Mouse (Mus musculus) neural tube, embryonic 15.5 days (tissue): ENCODE results near the gene Ppfibp2. TPM values are rescaled to one million over a fixed set of nuclear protein-coding genes. Genes with fewer than 3 reads are reported as not detected.
A peak's percentile ranks its signal among the peaks of the same experiment; 100 is the strongest.

Experiments
- ATAC-seq: fragments of 200-750 bp; cut with Nextera tagmentation; 2 replicates; pipeline ENCODE4 v1.8.0; 2017; ENCODE audit warnings: mild to moderate bottlenecking, moderate TSS enrichment, moderate library complexity; ENCODE audit not compliant: low FRiP score
- H3K27ac ChIP-seq: fragments of 300-500 bp; sonication (generic); replicated peaks from 2 replicates; pipeline ENCODE4 v1.5.1; 2015; ENCODE audit warnings: mild to moderate bottlenecking, inconsistent platforms
- H3K27me3 ChIP-seq: fragments of 300-500 bp; sonication (generic); replicated peaks from 2 replicates; pipeline ENCODE4 v1.6.1; 2015; ENCODE audit warnings: inconsistent platforms
- H3K36me3 ChIP-seq: fragments of 300-500 bp; sonication (generic); 2 replicates; pipeline ENCODE4 v1.6.1; 2015; ENCODE audit warnings: inconsistent platforms
- H3K4me1 ChIP-seq: fragments of 300-500 bp; sonication (generic); 2 replicates; pipeline ENCODE4 v1.6.1; 2015; ENCODE audit warnings: inconsistent platforms
- H3K4me2 ChIP-seq: fragments of 300-500 bp; sonication (generic); 2 replicates; pipeline ENCODE4 v1.6.1; 2015; ENCODE audit warnings: inconsistent platforms, mild to moderate bottlenecking, moderate library complexity
- H3K4me3 ChIP-seq: fragments of 300-500 bp; sonication (generic); replicated peaks from 2 replicates; pipeline ENCODE4 v1.5.1; 2015; ENCODE audit warnings: mild to moderate bottlenecking, inconsistent platforms
- H3K9ac ChIP-seq: fragments of 300-500 bp; sonication (generic); replicated peaks from 2 replicates; pipeline ENCODE4 v1.6.1; 2015; ENCODE audit warnings: mild to moderate bottlenecking, inconsistent platforms
- H3K9me3 ChIP-seq: fragments of 300-500 bp; sonication (generic); replicated peaks from 2 replicates; pipeline ENCODE4 v1.6.1; 2016; ENCODE audit warnings: inconsistent platforms
- WGBS: fragments of 180-500 bp; shearing (Covaris S2); methylation state at CpG from one replicate; pipeline ENCODE4 v1.1.7; 2015; ENCODE audit warnings: mixed read lengths; 5-methylcytosine and 5-hydroxymethylcytosine counted together
- polyA plus RNA-seq: library from polyadenylated mRNA; unstranded; fragments of >200 nt; fragmentation: Nextera tagmentation; extraction: Ambion mirVana; gene quantifications from 2 replicates; pipeline ENCODE4 v1.2.1, GENCODE M21; 2015

Ppfibp2 gene
- polyA plus RNA-seq, 1 experiment from 2014 or later, result 2.5 TPM

DNA sequence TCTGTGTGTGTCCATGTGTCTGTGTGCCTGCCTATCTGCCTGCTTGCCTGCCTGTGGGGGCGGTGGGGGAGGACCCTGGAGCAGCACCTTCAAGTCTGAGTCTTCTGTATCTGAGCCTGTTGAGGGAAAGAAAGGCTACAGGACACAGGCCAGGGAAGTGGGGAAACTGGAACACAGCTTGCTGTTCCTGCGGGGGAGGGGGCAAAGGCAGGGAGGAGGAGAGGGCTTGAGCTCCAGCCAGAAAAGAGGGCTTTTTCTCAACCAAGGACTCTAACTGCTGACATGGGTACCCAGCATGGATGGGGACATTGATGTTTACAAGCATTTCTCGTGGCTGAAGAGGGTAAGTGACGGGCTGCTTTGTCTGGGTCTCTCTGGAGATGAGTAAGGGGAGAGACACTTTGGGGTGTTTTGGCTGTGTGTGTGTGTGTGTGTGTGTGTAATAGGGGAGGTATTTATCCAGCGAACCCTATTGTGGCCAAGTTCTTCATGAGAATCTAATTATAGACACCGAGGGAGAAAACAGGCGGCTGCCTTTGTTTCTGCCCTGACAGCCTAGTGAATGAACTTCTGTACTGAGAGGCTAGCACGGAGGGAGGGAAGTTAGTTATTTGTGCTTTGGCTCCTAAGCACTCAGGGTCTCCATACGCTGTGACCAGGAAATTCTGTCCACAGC lies 70.7 kb downstream of the Ppfibp2 start:
- Histone ChIP-seq H3K9ac (peak overlapping the region; percentile 20; the same call in 1 of the 2 replicates), H3K4me1 (peaks cover 23% of the 10 kb centered on the region), H3K36me3 (no peaks in the 10 kb centered on the region), H3K4me3 (peak overlapping the region; percentile 21), H3K27me3 (peaks cover 6% of the 10 kb centered on the region; the same call in 1 of the 2 replicates), H3K9me3 (no peaks in the 10 kb centered on the region), H3K4me2 (peak overlapping the region; percentile 42), H3K27ac (peak overlapping the region; percentile 71)
- WGBS, result 14% methylated on average over 9 of the region's 9 CpGs
- peak; percentile 60 for ATAC-seq

DNA sequence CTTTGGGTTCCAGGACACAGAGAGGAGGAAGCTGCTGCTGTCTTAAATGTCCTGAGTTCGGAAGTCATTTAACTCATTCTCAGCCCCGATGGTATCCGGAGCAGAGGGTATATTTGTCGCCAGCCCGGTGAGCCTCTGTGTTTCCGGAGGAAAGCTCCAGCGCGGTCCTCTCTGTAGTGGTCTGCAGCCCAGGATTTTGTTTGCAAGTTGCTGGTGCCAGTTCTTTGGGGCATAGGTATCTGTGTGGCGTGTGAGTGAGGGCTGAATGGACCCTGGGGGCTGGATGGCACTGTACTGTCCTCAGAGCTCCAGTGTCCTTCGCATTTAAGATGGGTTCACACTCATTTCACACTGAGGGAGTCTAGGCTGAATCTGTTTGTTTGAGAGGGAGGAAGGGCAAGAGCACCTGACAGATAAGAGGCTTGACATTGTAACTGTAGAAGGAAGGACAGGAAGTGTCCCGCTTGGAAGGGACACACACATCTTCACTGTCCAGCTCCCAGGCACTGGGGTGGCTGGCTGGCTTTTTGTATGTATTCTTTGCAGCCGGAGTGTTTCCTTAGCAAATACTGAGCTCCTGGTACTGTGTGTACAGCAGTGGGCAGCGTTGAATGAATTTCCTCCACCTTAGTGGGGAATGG lies 71.4 kb downstream of the Ppfibp2 start:
- peak overlapping the region; percentile 71 for H3K27ac ChIP-seq
- H3K4me3 ChIP-seq, result peak overlapping the region; percentile 21
- H3K27me3 ChIP-seq, result peaks cover 6% of the 10 kb centered on the region; the same call in 1 of the 2 replicates
- no peaks in the 10 kb centered on the region for H3K36me3 ChIP-seq
- WGBS, result 60% methylated on average over 13 of the region's 13 CpGs
- ATAC-seq, result peak; percentile 6; the same call in 1 of the 2 replicates
- H3K9ac ChIP-seq, result peak overlapping the region; percentile 26; the same call in 1 of the 2 replicates
- no peaks in the 10 kb centered on the region for H3K9me3 ChIP-seq
- peak overlapping the region; percentile 42 for H3K4me2 ChIP-seq
- peaks cover 23% of the 10 kb centered on the region for H3K4me1 ChIP-seq

GRCm38 (mm10) chr7:107668514-107668913 lies 73.5 kb downstream of the Ppfibp2 start:
- Histone ChIP-seq H3K4me3 (no peak overlapping the region), H3K27ac (no peak overlapping the region), H3K27me3 (peaks cover 4% of the 10 kb centered on the region; the same call in 1 of the 2 replicates), H3K4me2 (no peak overlapping the region), H3K36me3 (no peaks in the 10 kb centered on the region), H3K4me1 (peaks cover 23% of the 10 kb centered on the region), H3K9me3 (no peaks in the 10 kb centered on the region), H3K9ac (no peak overlapping the region)
- ATAC-seq, result no peak
- 93% methylated on average over 5 of the region's 5 CpGs for WGBS

GRCm38 (mm10) chr7:107675224-107675623 lies 80.2 kb downstream of the Ppfibp2 start:
- ATAC-seq, result no peak
- Histone ChIP-seq H3K27me3 (peaks cover 3% of the 10 kb centered on the region; the same call in 1 of the 2 replicates), H3K4me3 (no peak overlapping the region), H3K9me3 (no peaks in the 10 kb centered on the region), H3K36me3 (no peaks in the 10 kb centered on the region), H3K4me1 (no peaks in the 10 kb centered on the region), H3K4me2 (no peak overlapping the region), H3K27ac (no peak overlapping the region), H3K9ac (no peak overlapping the region)
- WGBS, result 87% methylated on average over 3 of the region's 3 CpGs

- Histone ChIP-seq H3K36me3 (no peaks in the 10 kb centered on the region), H3K4me2 (no peak overlapping the region), H3K27me3 (no peaks in the 10 kb centered on the region; the same call in 1 of the 2 replicates), H3K27ac (no peak overlapping the region), H3K9me3 (no peaks in the 10 kb centered on the region), H3K4me1 (no peaks in the 10 kb centered on the region), H3K4me3 (no peak overlapping the region), H3K9ac (no peak overlapping the region)
- WGBS, result 52% methylated on average over 6 of the region's 6 CpGs
- ATAC-seq, result no peak
Observed at GRCm38 (mm10) chr7:107680151-107680852, 85.3 kb downstream of the Ppfibp2 start.

DNA sequence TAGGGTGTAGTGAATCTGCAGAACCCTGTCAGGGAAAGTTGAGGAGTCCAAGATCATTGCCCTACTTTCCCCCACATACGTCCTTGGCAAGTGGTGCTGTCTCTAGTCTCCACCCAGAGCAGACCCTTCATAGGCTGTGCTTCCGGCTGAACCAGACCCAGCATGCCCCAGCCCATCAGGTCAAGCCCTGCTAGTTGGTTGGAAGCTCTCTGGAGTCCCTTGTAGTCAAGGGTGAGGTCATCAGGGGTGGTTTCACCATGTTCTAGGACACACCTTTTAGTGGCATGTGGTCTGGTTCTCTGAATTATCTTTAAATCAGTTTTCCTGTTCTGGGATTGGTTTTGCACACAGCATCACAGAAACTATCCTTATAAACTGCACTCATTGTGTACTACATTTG lies 86.3 kb downstream of the Ppfibp2 start:
- H3K36me3 ChIP-seq, result no peaks in the 10 kb centered on the region
- no peak overlapping the region for H3K4me3 ChIP-seq
- WGBS, result 86% methylated on average over 2 of the region's 2 CpGs
- no peak for ATAC-seq
- no peak overlapping the region for H3K9ac ChIP-seq
- H3K4me2 ChIP-seq, result no peak overlapping the region
- no peaks in the 10 kb centered on the region for H3K4me1 ChIP-seq
- no peaks in the 10 kb centered on the region for H3K9me3 ChIP-seq
- H3K27ac ChIP-seq, result no peak overlapping the region
- H3K27me3 ChIP-seq, result peaks cover 3% of the 10 kb centered on the region; the same call in 1 of the 2 replicates

GRCm38 (mm10) chr7:107683162-107683561 lies 88.2 kb downstream of the Ppfibp2 start:
- Histone ChIP-seq H3K4me3 (no peak overlapping the region), H3K9ac (no peak overlapping the region), H3K36me3 (no peaks in the 10 kb centered on the region), H3K4me1 (no peaks in the 10 kb centered on the region), H3K27ac (no peak overlapping the region), H3K4me2 (no peak overlapping the region), H3K9me3 (no peaks in the 10 kb centered on the region), H3K27me3 (peaks cover 3% of the 10 kb centered on the region; the same call in 1 of the 2 replicates)
- no peak for ATAC-seq
- WGBS, result 79% methylated on average over 4 of the region's 4 CpGs

DNA sequence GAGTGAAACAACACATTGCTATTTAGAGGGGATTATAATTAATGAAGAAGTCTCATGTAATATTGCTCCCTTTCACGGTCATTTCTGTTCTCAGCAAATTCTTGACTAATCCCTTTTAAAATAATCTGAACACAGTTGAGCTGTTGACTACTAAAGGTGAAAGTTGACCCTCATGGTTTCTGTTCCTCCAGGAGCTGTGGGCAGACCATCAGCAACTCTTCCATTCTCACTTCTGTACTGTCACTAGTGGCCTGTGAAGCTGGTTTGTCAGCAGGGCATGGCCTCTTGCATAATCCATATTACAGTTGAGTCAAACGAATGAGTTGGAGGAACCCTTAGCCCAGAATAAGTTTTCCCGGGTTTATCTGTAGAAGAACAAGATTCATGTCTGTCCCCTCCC lies 88.6 kb downstream of the Ppfibp2 start:
- ATAC-seq, result no peak
- H3K4me1 ChIP-seq, result no peaks in the 10 kb centered on the region
- no peak overlapping the region for H3K4me3 ChIP-seq
- no peak overlapping the region for H3K9ac ChIP-seq
- WGBS, result 92% methylated on average over 3 of the region's 3 CpGs
- no peak overlapping the region for H3K4me2 ChIP-seq
- no peak overlapping the region for H3K27ac ChIP-seq
- no peaks in the 10 kb centered on the region for H3K9me3 ChIP-seq
- H3K36me3 ChIP-seq, result no peaks in the 10 kb centered on the region
- peaks cover 3% of the 10 kb centered on the region; the same call in 1 of the 2 replicates for H3K27me3 ChIP-seq

GRCm38 (mm10) chr7:107685238-107685954 lies 90.4 kb downstream of the Ppfibp2 start:
- Histone ChIP-seq H3K36me3 (no peaks in the 10 kb centered on the region), H3K4me3 (no peak overlapping the region), H3K27me3 (peaks cover 20% of the 10 kb centered on the region), H3K9me3 (no peaks in the 10 kb centered on the region), H3K4me1 (no peaks in the 10 kb centered on the region), H3K27ac (no peak overlapping the region), H3K4me2 (no peak overlapping the region), H3K9ac (no peak overlapping the region)
- WGBS, result 86% methylated on average over 8 of the region's 8 CpGs
- no peak for ATAC-seq

- H3K27me3 ChIP-seq, result peaks cover 24% of the 10 kb centered on the region
- H3K4me3 ChIP-seq, result no peak overlapping the region
- no peak overlapping the region for H3K9ac ChIP-seq
- H3K9me3 ChIP-seq, result no peaks in the 10 kb centered on the region
- 91% methylated on average over 7 of the region's 7 CpGs for WGBS
- no peaks in the 10 kb centered on the region for H3K36me3 ChIP-seq
- H3K4me2 ChIP-seq, result no peak overlapping the region
- 0 out of 2 replicates have a peak, but pooled peaks cover 3% of the 10 kb centered on the region for H3K4me1 ChIP-seq
- no peak overlapping the region for H3K27ac ChIP-seq
- no peak for ATAC-seq
Observed at GRCm38 (mm10) chr7:107685955-107686285, 90.9 kb downstream of the Ppfibp2 start.

DNA sequence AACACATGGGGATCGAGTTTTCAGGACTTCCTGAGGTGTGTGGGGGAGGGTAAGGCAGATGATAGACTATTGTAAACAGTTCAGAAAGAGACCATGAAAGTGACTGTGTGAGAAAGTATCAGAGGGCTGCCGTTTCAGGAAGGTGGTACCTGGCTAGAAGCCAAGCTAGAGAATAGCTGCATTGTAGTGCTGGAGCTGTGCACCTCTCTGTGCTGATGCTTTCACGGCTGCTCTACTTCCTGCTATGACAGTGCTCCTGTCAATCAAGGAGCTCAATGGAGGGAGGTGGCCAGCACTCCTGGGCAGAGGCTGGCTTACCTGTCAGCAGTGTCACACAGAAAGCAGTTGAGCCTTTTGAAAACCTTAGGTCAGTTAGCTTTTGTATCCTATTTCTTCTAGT lies 92.4 kb downstream of the Ppfibp2 start:
- Histone ChIP-seq H3K9ac (no peak overlapping the region), H3K9me3 (no peaks in the 10 kb centered on the region), H3K27ac (no peak overlapping the region), H3K4me2 (no peak overlapping the region), H3K27me3 (peaks cover 36% of the 10 kb centered on the region), H3K4me1 (0 out of 2 replicates have a peak, but pooled peaks cover 4% of the 10 kb centered on the region), H3K36me3 (no peaks in the 10 kb centered on the region), H3K4me3 (no peak overlapping the region)
- WGBS, result 34% methylated on average over 3 of the region's 3 CpGs
- no peak for ATAC-seq
